Mouse (Mus musculus) naive thymus-derived CD4-positive, alpha-beta T cell, adult 2 months (primary cell): ENCODE data around the gene Rgs8.

Source experiments
- DNase-seq: peaks from one replicate; pipeline ENCODE4 v3.0.0-alpha.2; 2011; ENCODE audit warnings: low read depth

The Rgs8 gene

DNA sequence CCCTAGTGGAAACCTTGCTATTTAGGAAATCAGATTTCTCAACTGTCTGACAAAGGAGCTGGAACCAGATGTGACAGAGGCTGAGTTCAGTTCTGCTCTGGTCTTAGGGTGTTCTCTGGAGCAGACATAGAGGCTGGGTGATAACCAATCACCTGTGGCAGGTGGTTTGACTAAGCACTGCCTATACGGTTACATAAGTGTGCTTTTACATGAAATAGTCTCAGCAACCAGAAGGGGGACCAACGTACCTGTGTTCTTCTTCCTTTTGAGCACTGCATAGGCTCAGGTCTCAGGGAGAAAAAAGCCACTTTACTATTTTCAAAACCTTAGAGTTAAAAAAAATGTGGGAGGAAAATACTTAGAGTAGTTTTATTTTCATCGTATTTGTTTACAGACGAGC is 22.8 kb downstream of the Rgs8 start:
- peak; percentile 5 for DNase-seq

DNA sequence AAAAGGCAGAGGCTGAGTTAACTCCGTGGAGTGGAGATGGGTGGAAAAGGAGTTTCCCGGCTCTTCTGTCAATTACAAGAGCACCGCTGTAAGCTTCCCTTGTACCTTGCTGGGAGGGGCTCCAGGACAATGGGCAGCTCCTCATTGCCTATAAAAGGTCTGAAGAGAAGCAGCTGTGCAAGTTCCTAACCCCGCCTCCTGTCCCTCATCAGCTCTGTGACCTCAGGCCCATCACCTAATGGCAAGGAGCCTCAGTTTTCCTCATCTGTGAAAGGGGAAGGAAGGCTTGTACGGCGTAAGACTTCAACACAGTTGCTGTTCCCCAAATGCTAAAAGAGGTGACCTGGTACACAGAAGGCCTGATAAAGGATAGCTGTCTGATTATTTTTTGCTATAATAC is 24.8 kb downstream of the Rgs8 start:
- no peak for DNase-seq

DNA sequence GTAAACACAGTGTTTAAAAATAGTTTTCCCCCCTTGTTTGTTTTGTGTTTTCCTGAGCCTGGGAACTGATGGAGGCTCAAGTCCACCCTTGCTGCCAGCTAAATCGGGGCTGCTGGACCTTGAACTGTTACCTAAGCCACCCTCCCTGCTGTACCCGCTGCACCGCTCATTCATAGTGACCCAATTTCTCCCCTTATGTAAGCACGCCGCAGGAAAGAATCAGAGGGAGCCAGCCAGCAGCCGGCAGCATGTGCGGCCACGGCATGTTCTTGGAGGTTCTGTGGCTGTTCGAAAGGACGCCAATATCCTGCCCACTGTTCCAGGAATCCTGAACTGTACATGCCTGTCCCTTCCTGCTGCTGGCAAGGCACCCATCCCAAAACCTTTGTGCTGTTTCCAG is 26.3 kb downstream of the Rgs8 start:
- DNase-seq: no peak

DNA sequence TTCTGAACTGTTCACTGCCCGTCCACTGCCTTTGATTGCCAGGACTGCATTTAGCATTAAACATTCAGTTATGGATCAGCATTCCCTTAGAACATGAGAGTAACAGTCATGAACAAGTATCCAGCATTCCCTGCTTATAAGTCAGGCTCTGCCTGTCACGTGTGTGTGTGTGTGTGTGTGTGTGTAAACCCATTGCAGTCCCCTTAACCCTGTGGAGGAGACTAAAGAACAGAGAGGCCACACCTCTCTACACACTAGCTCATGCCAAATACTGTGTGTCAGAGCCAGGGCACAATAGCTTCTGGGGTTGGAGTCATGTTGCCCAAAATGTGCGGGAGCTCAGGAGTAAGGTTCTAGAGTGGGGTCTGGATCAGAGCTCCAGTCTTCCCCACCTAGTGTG is 26.8 kb downstream of the Rgs8 start:
- no peak for DNase-seq

DNA sequence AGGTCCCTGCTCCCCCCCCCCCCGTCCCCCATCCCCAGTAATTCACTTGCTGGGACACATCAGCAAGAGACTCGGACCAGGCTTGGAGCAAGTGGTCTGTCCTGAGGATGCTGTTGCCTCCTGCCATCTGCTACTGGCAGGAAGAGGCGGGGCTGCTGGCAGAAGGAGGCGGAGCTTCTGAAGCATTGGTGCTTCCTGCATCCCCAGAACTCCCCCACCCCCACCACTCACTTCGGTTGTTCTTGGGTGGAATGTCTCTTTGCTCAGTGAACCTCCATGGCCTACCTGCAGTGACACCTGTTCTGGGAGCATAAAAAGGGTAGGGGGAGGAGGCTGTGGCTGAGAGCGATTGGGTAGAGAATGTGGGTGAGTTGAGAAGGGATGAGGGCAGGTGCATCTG is 27.5 kb downstream of the Rgs8 start:
- no peak for DNase-seq

DNA sequence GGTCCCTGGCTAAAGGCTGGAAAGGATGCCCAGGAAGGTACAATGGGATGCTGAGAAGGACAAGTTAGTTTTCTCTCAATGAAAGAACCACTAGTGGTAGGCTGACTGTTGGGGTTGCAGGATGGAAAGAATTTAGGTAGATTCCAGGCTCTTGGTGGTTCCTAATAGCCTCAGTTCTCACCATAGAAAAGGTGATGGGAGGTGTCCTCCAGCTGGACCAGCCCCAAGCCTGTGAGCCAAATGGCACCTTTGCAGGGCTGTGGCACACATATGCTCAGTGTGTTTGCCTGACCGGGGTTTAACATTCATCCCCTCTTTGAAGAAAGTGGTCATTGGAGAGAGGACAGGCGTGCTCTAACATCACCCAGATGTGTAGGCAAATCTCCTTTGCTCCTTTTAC is 28.2 kb downstream of the Rgs8 start:
- DNase-seq: no peak

DNA sequence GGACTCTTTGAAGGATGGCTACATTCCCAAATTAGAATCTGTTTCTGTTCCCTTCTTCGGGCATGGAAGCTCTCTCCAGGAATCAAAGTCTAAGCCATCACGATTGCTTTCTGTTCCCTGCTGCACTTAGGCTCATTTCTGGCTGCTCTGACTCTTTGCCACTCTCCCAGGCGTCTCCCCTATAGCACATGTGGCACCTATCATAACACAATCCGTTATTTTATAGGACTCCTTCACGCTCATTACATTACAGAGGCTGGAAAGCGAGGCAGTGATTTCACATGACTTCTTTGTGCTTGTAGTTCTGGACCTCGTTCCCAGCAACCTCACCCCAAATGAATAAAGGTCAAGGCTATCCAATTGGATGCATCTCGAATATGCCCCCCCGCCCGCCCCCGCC is 30.4 kb downstream of the Rgs8 start:
- no peak for DNase-seq

DNA sequence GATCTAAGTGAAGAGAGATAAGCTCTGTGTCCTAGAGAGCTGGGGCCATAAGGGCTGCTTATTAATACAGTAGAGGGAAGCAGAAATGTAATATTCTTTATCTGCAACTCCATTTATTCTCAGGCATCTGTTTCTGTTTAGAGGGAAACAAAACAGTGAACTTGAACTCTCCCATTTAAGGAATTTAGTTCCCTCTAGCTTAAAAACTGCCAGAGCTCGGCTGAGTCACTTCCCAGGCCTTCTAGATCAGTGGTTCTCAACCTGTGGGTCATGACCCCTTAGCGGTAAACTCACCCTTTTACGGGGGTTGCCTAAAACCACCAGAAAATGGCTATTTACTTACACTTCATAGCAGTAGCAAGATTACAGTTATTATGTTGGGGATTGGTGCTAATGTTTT is 32.8 kb downstream of the Rgs8 start:
- no peak for DNase-seq

DNA sequence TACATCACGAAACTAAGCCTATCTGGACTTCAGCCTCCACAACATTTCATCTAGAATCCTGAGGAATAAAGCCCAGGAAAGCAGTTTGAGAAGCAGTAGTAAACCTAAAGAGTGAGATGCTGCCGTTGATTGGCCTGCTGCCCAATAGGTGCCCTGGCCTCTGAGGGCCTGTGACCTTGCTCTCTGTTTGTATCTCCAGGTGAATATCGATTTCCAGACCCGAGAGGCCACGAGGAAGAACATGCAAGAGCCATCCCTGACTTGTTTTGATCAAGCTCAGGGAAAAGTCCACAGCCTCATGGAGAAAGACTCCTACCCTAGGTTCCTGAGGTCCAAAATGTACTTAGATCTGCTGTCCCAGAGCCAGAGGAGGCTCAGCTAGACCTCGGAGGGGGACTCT is 39.7 kb downstream of the Rgs8 start:
- no peak for DNase-seq

DNA sequence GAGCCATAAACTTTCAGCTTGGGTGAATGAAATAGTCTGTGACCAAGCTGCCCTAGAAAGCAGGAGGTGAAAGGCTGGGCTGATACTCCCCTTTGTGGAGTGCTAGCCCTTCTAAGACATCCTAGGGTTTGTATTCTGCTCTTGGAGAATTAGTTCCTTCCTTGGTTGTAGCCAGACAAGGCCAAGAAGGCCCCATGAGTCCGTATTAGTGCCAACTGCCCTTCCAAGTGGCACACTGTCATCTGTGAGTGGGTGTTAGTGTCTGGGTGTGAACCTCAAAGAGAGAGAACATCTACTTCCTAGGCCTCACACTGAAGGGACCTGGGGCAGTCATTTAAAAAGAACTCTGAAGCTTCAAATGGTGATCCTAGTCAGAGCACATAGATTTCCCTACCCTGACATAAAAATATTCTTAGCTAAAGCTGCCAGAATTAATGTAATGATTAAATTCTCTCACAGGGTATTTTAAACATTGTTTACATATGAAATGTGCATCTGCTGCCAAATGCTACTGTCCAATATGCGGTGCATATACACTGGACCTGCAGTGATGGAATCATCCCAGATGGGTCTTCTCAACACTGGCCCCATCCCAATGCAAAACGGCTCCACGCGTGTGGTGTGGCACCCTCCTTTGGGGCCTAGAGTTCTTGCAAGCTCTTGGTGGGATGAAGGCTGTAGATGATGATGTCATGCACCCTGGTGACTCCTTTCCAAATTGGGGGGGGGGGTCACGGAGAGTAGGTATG is 41.7 kb downstream of the Rgs8 start:
- no peak for DNase-seq

DNA sequence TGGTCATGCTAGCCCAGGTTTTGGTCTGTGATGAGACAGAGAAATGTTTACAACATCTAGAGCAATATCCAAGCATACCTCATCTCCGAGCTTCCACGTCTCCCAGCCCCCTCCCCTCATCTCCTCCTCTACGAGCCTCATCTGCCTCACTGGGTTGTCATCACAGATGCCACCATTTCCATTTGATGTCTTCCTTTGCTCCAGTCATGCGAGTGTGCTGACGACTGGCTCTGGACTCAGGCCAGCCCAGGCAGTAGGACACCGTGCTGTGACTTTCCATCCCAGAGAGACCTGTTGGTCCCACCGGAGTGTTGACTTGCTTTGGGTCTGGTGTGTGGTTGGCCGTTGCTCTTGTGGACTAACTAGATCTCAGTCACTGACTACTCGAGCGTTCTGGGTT is 42.6 kb downstream of the Rgs8 start:
- no peak for DNase-seq

DNA sequence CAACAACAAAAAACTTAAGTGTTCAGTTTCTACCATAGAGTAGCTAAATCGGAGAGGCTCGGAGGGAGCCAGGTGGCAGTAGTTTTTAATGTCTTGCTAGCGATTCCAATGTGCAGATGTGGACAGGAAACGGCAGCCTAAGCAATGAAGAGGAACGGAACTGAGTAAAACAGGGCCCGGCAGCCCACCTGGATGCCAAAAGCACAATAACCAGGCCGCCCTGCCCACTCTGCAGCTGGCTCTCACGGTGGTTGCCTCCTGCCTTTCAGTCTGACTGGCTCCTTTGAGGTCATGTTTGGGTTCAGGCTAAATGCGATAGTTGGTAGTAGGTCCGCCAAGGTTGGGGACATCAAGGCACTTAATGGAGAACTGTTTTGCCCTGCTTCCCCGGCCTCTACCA is 43.3 kb downstream of the Rgs8 start:
- no peak for DNase-seq

DNA sequence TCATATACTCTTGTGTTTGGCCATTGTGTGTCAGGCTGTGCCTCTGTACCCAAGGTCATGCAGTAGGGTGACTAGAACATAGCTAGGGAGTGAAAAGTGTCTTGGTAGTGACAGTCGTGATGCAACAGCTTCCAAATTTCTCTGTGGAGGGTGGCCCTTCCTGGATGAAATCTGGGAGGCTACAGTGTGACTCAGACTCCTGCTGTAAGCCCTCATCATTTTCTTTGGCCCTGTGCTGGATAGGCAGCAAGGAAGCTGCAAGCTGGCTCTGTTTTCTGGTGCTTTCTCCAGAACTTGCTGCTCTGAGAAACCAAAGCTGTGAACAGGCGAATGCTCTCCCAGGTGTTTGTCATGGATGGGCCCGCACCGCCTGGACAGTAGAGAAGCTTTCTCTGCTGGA is 43.7 kb downstream of the Rgs8 start:
- DNase-seq: no peak

DNA sequence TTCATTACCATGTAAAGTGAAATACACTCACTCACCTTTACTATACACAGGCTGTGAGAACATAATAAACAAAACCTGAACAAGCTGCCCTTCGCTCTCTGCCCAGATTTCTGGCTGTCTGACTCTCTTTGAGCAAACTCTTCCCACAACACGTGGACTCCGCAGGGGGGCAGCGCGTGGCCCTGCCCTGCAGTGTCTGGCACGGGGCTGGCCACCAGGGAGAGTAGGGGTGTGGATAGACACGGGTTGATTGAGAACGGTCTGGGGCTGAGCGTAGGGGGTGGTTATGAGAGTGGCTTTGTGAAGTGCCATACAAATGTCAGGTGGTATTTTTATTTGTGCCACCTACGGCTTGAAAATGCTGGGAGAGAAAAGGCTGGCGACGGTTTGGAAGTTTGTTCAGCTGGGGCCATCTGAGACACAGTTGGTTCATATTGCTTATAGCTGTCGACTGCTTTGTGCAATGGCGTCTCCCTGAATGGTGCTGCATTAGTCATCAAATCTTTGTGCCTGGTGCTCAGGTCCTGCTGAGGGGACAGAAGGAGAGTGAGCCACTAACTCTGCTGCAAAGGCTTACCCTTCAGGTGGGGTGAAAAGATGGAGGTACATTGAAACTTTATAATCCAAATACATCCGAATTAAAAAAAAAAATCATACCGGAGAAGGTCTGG is 44.9 kb downstream of the Rgs8 start:
- no peak for DNase-seq

DNA sequence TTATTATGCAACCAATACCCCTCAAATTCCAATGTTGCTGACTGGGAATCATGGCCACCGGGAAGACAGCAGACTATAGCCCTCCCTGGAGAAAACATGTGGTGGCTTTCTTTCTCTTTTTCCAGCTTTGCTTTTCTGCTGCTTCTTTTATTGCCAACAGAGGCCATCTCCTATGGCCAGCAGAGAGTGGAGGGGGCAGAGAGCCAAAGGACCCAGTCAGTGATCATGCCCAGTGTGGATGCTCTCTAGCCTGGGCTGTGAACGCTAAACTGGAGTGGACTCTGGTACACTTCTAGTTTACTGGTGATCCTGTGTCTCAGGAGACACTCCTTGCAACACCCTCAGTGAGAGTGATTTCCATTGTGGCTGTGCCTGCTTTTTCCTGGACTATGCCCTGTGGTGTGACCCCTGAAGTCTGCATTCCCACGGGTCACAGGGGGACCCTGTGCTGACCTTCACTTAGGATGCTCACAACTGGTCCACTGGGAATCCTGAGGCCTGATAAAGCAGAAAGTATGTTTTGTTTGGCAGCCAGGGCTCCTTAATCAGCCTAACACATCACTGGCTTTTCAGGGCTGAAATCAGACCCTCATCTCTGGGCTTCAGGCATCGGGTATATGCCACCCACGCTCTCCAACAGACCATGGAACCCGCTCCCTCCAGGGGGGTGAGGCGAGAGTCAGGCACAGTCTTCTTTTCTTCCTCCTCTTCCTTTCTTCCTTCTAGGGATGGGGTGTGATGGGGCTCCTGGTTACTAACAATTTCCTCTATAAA is 45.7 kb downstream of the Rgs8 start:
- DNase-seq: no peak

DNA sequence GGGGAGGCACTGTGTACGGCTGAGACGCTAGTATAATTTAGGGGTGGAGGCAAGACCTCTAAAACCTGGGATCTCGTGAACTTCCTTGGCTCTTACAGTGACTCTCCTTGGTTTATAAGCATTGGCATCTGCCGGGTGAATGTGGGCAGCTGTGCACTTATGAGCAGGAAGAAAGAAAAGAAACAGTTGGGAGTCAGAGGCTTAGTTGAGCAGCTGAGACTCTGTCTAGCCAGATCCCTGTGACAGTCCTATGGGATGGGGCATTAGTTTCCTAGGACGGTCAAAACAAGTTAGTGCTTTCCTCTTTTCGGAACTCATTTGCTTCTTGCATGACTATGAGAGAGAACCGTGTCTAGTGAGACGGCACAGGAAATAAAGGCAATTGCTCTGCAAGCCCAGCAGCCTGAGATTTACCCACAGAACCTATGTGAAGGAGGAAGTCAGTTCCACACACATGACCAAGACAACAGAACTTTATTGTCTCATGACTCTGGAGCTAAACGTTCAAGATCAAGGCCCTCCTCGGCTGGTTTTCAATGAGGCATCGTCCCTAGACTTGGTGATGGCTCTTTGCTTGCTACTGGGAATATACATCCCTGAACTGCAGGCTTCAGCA is 47.7 kb downstream of the Rgs8 start:
- DNase-seq: peak; percentile 15

DNA sequence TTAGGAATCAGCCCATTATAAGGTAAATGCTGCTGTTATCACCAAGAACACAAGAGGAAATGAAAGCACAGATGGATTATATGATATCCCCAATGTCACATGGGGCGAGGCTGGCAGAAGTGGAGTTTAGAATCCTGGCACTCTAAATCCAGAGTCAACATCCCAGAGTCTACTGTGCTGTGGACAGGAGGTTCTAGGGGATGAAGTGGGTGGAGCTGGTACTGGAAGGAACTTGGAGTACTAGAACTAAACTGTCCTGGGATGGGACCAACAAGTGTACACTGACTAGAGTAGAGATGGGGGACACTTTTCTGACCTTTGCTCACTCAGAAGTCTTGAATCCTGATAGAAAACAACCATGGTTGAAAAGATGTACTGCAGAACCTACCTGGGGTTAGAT is 48.6 kb downstream of the Rgs8 start:
- DNase-seq: no peak

DNA sequence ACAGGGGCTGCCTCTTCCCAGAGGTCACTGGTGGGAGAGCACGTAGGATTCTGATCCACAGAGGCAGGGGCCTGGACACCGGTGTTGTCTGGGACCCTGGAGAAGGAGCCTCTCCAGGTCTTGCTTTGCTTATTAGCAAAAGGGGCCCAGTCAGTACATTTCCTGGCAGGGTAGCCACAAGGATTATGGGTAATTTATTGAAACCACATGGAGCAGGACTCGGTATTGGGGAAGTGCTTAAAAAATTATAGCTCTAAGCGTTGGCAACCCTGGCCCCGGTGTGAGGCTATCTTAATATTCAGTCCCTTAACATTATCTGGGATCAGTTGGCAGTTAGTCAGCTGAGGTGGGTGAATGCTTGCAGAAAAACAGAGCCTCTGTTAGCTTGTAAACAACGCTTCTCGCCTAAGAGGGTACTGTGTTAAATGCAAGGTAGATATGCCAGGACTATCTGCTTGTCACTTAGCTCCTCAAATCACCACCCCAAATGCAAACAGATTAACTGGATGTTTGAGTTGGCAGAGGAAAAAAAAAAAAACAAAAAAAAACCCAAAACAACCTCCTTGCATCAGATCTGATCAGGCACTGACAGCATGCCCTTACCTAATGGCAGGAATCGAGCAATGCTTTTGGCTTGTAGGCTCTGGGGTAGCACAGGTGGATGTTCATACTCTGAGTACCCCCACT is 49.5 kb downstream of the Rgs8 start:
- DNase-seq: no peak

DNA sequence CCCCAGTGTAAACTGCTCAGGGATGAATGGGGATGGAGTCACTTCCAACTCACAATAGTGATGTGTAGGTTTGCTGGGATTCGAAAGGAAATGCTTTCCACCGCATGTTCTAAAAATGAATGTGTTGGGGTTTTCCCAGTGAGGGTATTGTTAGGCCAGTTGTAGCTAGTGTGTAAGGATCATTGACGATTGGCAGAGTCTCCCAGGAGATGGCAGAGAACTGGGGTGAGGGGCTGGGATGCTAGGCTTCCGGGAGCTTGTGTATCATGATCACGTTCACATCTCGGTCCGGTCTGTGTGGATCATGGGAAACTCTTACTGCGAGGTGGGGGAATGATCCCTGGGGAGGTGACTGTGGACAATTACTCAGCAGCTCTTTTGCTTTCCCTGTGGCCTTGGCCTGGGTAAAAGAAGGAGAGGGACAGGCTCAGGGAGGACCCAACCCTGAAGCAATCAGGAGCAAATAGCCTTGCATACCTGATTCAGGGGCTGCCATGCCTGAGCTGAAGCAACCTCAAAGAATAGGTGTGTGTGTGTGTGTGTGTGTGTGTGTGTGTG is 50.1 kb downstream of the Rgs8 start:
- DNase-seq: no peak

DNA sequence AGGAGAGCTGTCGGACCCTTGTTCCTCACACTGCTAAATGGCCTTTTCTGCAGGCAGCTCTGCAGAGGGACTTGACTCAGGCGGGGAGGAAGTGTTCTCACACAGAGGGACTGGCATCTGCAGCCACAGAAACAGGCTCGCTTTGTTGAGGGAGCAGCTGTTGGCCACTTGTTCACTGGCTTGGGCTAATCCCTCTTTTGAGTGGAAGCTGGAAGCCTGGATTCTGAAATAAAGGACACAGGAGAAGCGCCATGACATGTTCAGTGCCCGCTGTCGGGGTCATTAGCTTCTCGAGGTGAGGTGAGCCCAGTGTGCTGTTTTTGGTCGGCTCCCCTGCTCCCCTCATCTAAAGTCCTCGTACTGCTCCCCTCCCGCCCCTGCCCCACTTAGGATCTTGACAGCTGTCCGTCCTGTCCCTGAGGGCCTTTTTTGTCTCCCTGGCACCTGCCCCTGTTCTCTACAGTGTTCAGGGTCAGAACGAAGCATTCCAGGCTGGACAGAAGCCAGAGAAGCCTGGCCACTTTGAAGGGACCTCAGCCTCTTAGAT is 50.7 kb downstream of the Rgs8 start:
- no peak for DNase-seq

DNA sequence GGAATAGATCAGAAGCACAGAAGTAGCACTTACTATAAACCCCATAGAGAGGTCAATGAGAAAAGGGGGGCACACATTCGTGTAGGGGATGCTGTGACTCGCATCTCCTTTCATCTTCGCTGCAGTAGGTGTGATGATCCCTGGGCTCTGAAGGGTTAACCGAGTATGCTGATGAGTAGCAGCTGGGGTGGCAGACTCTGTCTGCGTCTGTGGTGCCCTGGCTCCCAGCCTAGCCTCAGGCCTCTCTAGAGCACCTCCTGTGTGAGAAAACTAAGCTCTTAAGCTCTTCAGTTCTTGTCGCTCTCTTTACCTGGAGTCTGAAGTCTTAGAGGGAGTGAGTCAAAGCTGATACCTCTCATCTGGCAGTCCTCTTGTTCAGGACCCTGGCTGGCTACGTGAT is 51.3 kb downstream of the Rgs8 start:
- DNase-seq: no peak

DNA sequence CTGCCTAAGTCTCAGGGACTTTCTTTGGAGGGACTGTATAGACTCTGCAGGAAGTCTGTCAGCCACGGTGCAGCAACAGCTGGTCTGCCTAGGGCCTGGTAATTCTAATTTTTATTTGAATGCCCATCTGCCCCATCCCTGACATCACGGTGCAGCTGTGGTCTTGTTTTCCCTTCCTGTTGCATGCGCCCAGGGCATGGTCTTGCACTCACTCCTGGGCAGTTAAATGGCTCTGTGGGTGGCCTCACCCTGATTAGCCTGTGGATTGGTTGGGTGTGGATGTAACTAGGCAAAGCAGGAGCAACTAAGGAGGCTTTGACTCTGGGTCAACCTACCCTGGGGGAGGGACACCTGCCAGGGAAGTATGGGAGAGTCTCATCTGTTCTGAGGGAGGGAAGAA is 52.2 kb downstream of the Rgs8 start:
- DNase-seq: no peak
